Comparison of ENCODE assay signal across 10 mouse cellular contexts in the genomic region with DNA sequence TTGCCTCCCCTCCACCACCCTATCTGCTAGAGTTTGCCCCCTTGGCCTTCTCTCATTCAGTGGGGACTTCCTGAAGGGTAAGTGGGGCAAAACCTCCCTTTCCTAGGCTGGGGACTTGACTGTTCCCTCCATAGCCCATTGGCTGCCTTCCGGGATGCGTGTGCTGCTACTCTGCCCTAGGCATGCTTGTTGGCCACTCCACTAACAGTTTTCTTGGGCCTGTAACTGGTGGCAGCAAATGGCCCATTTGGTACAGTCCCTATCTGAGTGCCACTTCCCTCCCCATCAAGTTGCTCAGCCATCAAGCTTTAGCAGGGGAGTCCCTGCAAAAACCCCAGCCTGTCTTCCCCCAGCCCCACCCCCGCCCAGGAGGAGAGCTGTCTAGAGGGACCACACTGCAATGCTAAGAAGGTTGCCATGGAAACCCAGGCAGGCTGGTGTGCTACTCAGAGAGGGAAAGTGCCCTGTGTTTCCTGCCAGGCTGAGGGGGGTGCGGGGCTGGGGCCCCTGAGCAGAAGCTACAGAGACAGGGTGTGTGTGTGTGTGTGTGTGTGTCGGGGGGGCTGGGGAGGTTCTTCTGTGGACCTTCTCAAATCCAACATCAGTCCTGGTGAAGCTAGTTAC. TPM values are rescaled to one million over a fixed set of nuclear protein-coding genes. Genes with fewer than 3 reads are reported as not detected.
DNase-seq lines count a peak whose midpoint lies in the region; ATAC-seq and TF ChIP-seq lines count a peak whose summit lies in the region.
"Had no signal": no experiment of that assay in that cellular context is flagged by ENCODE, and none has a peak within 500 bp of the region (broad histone marks: within the 10 kb centered on the region; RNA-seq: fewer than 3 reads in every experiment).

No protein-coding gene starts in this region.

- DNase-seq in lung, embryonic 14.5 days: peak; percentile 31
- DNase-seq in lung, adult 18-20 months: no peak
- peak; percentile 48 for DNase-seq in naive thymus-derived CD4-positive, alpha-beta T cell, adult 2 months (ENCODE audit: low read depth)
- no peak for DNase-seq in urinary bladder, postnatal 10 days (ENCODE audit: low spot score)
- DNase-seq in urinary bladder, postnatal 36 days (ENCODE audit: low spot score in 2 of 2): no peak
- DNase-seq in heart, adult 18-20 months: no peak
- DNase-seq in Muller cell, postnatal 12 days (ENCODE audit: inconsistent ontology term): no peak
- DNase-seq: cerebellum, postnatal 36 days had no signal

- no peaks in the 10 kb centered on the region for H3K9me3 ChIP-seq in lung, embryonic 14.5 days (ENCODE audit: low read depth, low read length)
- no peaks in the 10 kb centered on the region for H3K9me3 ChIP-seq in hindbrain, embryonic 13.5 days
- H3K9me3 ChIP-seq: megakaryocyte, embryonic 14.5 days had no signal

- WGBS in lung, embryonic 14.5 days: 44% methylated on average over 5 of the region's 5 CpGs
- WGBS in hindbrain, embryonic 13.5 days: 31% methylated on average over 5 of the region's 5 CpGs

- H3K27me3 ChIP-seq in lung, embryonic 14.5 days (ENCODE audit: insufficient read depth, low read length): no peaks in the 10 kb centered on the region; the same call in 1 of the 2 replicates
- H3K27me3 ChIP-seq in hindbrain, embryonic 13.5 days: peaks cover 11% of the 10 kb centered on the region

- peaks cover 9% of the 10 kb centered on the region for H3K4me1 ChIP-seq in lung, embryonic 14.5 days (ENCODE audit: insufficient read depth)
- peaks cover 49% of the 10 kb centered on the region for H3K4me1 ChIP-seq in hindbrain, embryonic 13.5 days (replicated peaks)

- H3K4me3 ChIP-seq in lung, embryonic 14.5 days (ENCODE audit: low read depth, low read length): no peak overlapping the region
- H3K4me3 ChIP-seq in hindbrain, embryonic 13.5 days: no peak overlapping the region

- H3K27ac ChIP-seq in lung, embryonic 14.5 days (ENCODE audit: low read depth): no peak overlapping the region
- no peak overlapping the region for H3K27ac ChIP-seq in hindbrain, embryonic 13.5 days

- no peak for TF ChIP-seq CTCF in lung, embryonic 14.5 days (IDR thresholded peaks at IDR 0.05; ENCODE audit: low read depth)

- H3K4me2 ChIP-seq in lung, embryonic 14.5 days: no peak overlapping the region
- H3K4me2 ChIP-seq in hindbrain, embryonic 13.5 days: no peak overlapping the region

- H3K36me3 ChIP-seq in lung, embryonic 14.5 days (ENCODE audit: insufficient read depth): no peaks in the 10 kb centered on the region
- H3K36me3 ChIP-seq in hindbrain, embryonic 13.5 days: no peaks in the 10 kb centered on the region

- H3K9ac ChIP-seq in lung, embryonic 14.5 days: no peak overlapping the region
- no peak overlapping the region for H3K9ac ChIP-seq in hindbrain, embryonic 13.5 days

- ATAC-seq in lung, embryonic 14.5 days (ENCODE audit: insufficient read depth): no peak
- peak; percentile 82 for ATAC-seq in hindbrain, embryonic 13.5 days (ENCODE audit: low FRiP score)

RNA-seq across cellular contexts. Expression of a gene that starts 27.5 kb away (rescaled TPM):
- polyA plus RNA-seq in lung, embryonic 14.5 days (2014; fragmentation: Nextera tagmentation; extraction: Ambion mirVana): 0.70 and 1.1 TPM in 2 replicates
- 11.9 and 12.4 TPM in 2 replicates for polyA plus RNA-seq in hindbrain, embryonic 13.5 days (2015; fragmentation: Nextera tagmentation; extraction: Ambion mirVana)
- under 1 TPM in 1 of 2 experiments, not detected in 1; 0.05 TPM for total RNA-seq in heart, adult 18-20 months (2021)

RNA-seq across cellular contexts. Expression of a gene that starts 42.7 kb away (rescaled TPM):
- 24.3 and 25.1 TPM in 2 replicates for polyA plus RNA-seq in lung, embryonic 14.5 days (2014; fragmentation: Nextera tagmentation; extraction: Ambion mirVana)
- polyA plus RNA-seq in hindbrain, embryonic 13.5 days (2015; fragmentation: Nextera tagmentation; extraction: Ambion mirVana): 38.3 and 42.6 TPM in 2 replicates
- total RNA-seq in heart, adult 18-20 months (2021): 1 to 10 TPM; 1.9 to 2.0 TPM

RNA-seq across cellular contexts. Expression of a gene that starts 50.7 kb away (rescaled TPM):
- 113 and 114 TPM in 2 replicates for polyA plus RNA-seq in lung, embryonic 14.5 days (2014; fragmentation: Nextera tagmentation; extraction: Ambion mirVana)
- 85.8 and 86.3 TPM in 2 replicates for polyA plus RNA-seq in hindbrain, embryonic 13.5 days (2015; fragmentation: Nextera tagmentation; extraction: Ambion mirVana)
- 10 to 100 TPM; 39.5 to 42.6 TPM for total RNA-seq in heart, adult 18-20 months (2021)

Comparison
In these comparisons a context has a peak if more than half of its experiments do, and no peak if none do; other contexts are left out.
1. DNase-seq: peak in lung, embryonic 14.5 days (single experiment) and naive thymus-derived CD4-positive, alpha-beta T cell, adult 2 months (single experiment); none in lung, adult 18-20 months (0 of 2), urinary bladder, postnatal 10 days (single experiment), urinary bladder, postnatal 36 days (0 of 2), heart, adult 18-20 months (0 of 2) and Muller cell, postnatal 12 days (single experiment).